Mouse (Mus musculus) left cerebral cortex, adult 18-20 months (tissue): ENCODE measurements at regions not wholly inside any gene's neighbourhood (a gene's known extent, or its start where the extent isn't known, plus 50 kb on each side); places are given as distances from the start of the nearest gene placed in this dataset.
A peak's percentile ranks its signal among the peaks of the same experiment; 100 is the strongest.
"Not testable (repeated sequence)": the region's sequence is repeated elsewhere in the genome, so short reads cannot be mapped to it uniquely, and the experiment has no call there.

ENCODE experiments used
- DNase-seq, 2 experiments: peaks; one replicate each; pipeline ENCODE4 v3.0.0; 2021 to 2022; ENCODE audit warnings: low spot score in 2 of 2, mixed read lengths in 1 of 2

GRCm38 (mm10) chr14:18511094-18511493, 179.4 kb upstream of the Ube2e1 start:
- no peak for DNase-seq

- DNase-seq: no peak
These were observed 176.6 kb upstream of the Ube2e1 start for GRCm38 (mm10) chr14:18508359-18508647.

GRCm38 (mm10) chr14:18507582-18508358, 176.1 kb upstream of the Ube2e1 start:
- DNase-seq: no peak

GRCm38 (mm10) chr14:18506168-18506567, 174.5 kb upstream of the Ube2e1 start:
- DNase-seq: peak; percentile 51 to 59

GRCm38 (mm10) chr14:18500249-18500832, 168.7 kb upstream of the Ube2e1 start:
- no peak for DNase-seq

- DNase-seq: no peak
These were observed 162.4 kb upstream of the Ube2e1 start for GRCm38 (mm10) chr14:18494048-18494447.

GRCm38 (mm10) chr14:18486132-18486800, 154.6 kb upstream of the Ube2e1 start:
- DNase-seq: no peak

GRCm38 (mm10) chr14:18485526-18485925, 153.9 kb upstream of the Ube2e1 start:
- no peak for DNase-seq

GRCm38 (mm10) chr14:18476795-18477320, 145.2 kb upstream of the Ube2e1 start:
- peak in 1 of 2 experiments; percentile 20 for DNase-seq

GRCm38 (mm10) chr14:18468611-18469010, 137.0 kb upstream of the Ube2e1 start:
- no peak for DNase-seq

- not testable (repeated sequence) for DNase-seq
These were observed 135.2 kb upstream of the Ube2e1 start for GRCm38 (mm10) chr14:18466864-18467263.

- DNase-seq: not testable (repeated sequence)
These were observed 132.5 kb upstream of the Ube2e1 start for GRCm38 (mm10) chr14:18464199-18464598.

GRCm38 (mm10) chr14:18463230-18463873, 131.7 kb upstream of the Ube2e1 start:
- no peak for DNase-seq

- no peak for DNase-seq
These were observed 130.7 kb upstream of the Ube2e1 start for GRCm38 (mm10) chr14:18462381-18462780.

- DNase-seq: no peak
These were observed 117.0 kb upstream of the Ube2e1 start for GRCm38 (mm10) chr14:18448666-18449065.

GRCm38 (mm10) chr14:18444492-18444891, 112.8 kb upstream of the Ube2e1 start:
- DNase-seq: no peak

GRCm38 (mm10) chr14:18428968-18429367, 97.3 kb upstream of the Ube2e1 start:
- not testable (repeated sequence) for DNase-seq

GRCm38 (mm10) chr14:18425887-18426286, 94.2 kb upstream of the Ube2e1 start:
- no peak for DNase-seq

GRCm38 (mm10) chr14:18416839-18417238, 85.2 kb upstream of the Ube2e1 start:
- DNase-seq: no peak

- peak; percentile 17 for DNase-seq
These were observed 84.7 kb upstream of the Ube2e1 start for GRCm38 (mm10) chr14:18416319-18416718.

- no peak for DNase-seq
These were observed 67.3 kb upstream of the Ube2e1 start for GRCm38 (mm10) chr14:18398953-18399352.
